Mouse (Mus musculus) adipocyte (in vitro differentiated cells): ENCODE data around the gene Best1.

ENCODE experiments used
- DNase-seq: peaks from one replicate; pipeline ENCODE4 v3.0.0-alpha.2; 2016; ENCODE audit warnings: low spot score

The Best1 gene

DNA sequence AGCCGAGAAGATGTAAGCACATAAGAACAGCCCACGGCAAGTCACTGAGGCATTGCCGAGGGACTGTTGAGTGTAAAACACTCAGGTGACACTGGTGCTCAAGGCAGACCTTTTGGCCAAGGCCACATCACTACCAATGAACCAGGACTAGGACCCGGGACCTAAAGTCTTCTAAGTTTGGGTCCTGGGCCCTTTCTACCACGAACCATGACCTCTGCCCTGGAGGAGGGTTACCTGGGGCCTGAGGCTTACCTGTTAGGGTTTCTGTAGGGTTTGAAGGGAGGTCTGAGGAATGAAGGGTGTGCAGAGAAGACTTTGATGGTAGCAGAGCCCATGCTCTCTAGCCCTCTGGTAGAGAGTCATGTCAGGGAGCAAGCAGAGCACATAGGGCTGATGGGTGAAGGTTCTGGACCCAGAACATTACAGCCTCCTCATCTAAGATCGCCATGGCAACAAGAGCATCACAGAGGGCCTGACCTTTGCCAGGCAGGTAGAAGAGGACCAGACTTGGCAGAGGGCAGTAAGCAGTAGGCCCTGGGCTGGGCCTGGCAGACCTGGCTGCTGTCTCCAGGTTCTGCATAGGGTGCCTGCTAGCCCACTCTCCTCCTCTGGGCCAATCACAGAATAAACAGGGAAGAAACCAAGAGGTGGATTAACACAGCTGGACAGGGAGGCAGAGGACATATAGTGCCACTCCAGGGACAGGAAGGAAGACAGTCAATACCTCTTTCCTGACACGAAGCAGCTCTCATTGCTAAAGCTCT lies at the start of gene Best1, which contains the start of gene Rab3il1:
Gene Best1, minus strand, starts transcription at position 428 of the 764 bp plus-strand sequence.
Gene Rab3il1, plus strand, starts transcription at position 464 of the 764 bp plus-strand sequence.
- DNase-seq = no peak

- DNase-seq = no peak
Observed at GRCm38 (mm10) chr19:10050438-10050837, 49.0 kb upstream of the Best1 start.

DNA sequence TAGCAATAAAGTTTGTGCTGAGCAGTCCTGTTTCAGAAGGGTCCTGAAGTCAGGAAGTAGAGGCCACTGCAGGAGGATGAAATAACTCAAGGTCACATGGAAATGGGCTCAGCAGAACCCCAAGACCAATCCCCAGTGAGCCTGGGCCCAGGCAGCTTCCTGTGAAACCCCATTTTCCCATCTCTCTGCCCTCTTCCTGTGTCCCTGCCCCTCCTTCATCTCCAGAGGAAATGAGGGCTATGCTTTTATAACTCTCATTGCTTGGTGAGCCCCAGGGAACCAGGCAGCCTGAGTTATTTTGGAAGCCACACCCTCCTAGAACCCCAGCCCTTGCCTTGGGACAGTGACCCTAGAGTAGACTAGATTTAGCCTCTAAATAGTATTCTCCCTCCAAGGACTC lies 48.1 kb upstream of the Best1 start:
- no peak for DNase-seq

GRCm38 (mm10) chr19:10046983-10047382 lies 45.5 kb upstream of the Best1 start:
- no peak for DNase-seq

GRCm38 (mm10) chr19:10046346-10046745 lies 44.9 kb upstream of the Best1 start:
- no peak for DNase-seq

DNA sequence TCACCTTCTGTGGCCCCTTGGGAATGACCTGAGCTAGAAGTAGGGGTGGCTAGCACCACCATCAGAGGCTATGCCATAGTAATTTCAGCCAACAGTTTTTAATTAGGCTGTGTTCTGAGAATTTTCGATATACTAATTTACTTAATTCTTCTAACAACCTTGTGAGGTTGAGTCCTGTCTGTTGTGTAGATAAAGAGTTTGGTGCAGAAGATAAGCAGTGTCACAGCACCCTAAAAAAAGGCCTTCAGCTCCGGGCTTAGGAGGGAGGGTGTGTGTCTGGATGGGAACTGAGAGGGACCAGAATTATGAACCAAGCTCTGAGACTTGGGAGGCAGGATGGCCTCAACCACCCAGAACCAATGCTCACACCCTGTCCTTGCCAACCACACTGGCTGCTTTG lies 44.3 kb upstream of the Best1 start:
- no peak for DNase-seq

GRCm38 (mm10) chr19:10043643-10044042 lies 42.2 kb upstream of the Best1 start:
- peak; percentile 96 for DNase-seq

- DNase-seq = peak; percentile 58
Observed at GRCm38 (mm10) chr19:10042816-10043215, 41.4 kb upstream of the Best1 start.

GRCm38 (mm10) chr19:10042232-10042631 lies 40.8 kb upstream of the Best1 start:
- no peak for DNase-seq

- DNase-seq = peak; percentile 72
Observed at GRCm38 (mm10) chr19:10041388-10042148, 40.1 kb upstream of the Best1 start, which contains the start of gene Fads3. Fads3 (plus strand) TSS chr19:10041569.

GRCm38 (mm10) chr19:10040866-10041387 lies 39.5 kb upstream of the Best1 start:
- no peak for DNase-seq

DNA sequence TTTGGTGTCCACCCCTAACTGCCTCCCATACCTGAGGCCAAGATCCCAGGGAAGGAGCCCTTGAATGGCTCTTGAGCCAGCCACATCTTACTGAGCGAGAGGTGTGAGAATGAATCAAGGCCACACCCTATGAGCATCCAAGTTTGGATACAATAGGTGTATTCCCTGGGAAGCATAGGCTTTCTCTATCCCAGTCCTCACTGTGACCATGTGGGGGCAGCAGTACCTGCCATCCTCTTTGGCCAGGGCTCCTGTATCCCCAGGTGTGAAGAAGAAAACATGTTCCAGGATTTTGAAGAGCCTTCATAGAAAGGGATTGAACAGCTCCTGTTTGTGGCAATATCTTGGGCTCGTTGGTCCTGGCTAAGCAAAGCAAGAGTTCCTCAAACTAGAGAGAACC lies 38.2 kb upstream of the Best1 start:
- no peak for DNase-seq

DNA sequence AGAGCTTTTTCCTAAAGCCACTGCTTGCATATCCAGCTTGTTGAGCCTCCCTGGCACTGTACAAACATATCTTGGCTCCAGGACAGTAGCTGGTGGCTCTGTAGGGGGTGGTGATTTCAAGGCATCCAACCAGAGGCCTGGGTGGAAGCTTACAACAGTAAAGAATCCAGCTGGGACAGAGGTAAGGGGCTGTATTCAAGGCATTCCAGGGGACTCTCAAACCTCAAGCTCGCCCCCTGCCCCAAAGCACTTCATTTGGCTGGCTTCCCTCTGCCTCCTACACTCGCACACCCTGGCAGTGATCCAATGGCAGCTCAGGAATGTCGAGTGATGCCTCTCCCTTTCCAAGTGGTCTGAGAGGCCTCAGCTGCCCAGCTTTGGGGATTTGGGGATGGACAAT lies 37.5 kb upstream of the Best1 start:
- peak; percentile 96 for DNase-seq

GRCm38 (mm10) chr19:10038364-10038763 lies 36.9 kb upstream of the Best1 start:
- DNase-seq = no peak

GRCm38 (mm10) chr19:10037534-10037933 lies 36.1 kb upstream of the Best1 start:
- DNase-seq = peak; percentile 45

DNA sequence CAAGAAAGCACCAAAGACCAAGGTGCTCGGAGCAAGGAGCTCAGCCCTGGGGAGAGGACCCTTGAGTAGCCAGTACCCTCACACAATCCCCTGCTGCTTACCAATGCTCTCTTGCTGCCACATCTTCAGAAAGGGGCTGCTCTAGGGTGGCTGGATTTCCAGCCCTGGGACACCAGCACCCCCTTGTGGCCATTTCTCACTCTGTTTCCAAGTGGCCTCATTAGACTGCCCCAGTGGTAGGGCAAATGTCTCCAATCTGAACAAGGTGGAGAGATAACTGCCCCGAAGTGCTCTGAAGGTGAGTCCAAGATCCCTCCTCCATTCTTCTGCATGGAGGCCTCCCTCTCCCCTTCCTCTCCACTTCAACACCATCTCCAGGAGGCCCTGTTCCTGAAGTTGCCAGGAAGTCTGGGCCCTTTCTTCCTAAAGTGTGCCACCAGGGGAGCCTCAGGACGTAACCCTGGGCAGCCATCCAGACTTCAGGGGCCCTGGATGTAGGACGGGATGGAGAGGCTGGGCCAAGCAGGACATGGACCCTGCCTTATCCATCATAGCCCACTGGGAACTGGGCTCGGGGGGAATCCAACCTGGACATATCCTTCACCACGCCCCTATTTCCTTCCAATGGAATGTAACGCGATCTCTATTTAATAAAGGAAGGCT lies 33.5 kb upstream of the Best1 start:
- DNase-seq = peak; percentile 90

DNA sequence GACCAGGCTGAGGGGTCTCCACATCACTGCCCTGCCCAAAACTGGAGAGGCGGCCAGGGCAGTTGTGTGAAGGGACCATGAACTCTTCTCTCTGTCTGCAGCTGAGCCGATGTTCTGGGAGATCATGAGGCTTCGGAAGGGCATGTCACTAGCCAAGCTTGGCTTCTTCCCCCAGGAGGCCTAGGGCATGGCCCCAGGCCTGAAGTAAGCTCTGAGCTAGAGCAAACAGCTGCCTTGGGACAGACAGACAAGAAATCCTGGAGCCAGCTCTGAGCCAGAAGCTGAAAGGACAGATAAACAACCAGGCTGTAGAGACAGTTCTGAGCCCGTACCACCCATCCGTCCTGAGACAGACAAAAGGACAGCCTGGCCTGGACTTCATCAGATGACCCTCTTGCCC lies 32.9 kb upstream of the Best1 start:
- peak; percentile 82 for DNase-seq

DNA sequence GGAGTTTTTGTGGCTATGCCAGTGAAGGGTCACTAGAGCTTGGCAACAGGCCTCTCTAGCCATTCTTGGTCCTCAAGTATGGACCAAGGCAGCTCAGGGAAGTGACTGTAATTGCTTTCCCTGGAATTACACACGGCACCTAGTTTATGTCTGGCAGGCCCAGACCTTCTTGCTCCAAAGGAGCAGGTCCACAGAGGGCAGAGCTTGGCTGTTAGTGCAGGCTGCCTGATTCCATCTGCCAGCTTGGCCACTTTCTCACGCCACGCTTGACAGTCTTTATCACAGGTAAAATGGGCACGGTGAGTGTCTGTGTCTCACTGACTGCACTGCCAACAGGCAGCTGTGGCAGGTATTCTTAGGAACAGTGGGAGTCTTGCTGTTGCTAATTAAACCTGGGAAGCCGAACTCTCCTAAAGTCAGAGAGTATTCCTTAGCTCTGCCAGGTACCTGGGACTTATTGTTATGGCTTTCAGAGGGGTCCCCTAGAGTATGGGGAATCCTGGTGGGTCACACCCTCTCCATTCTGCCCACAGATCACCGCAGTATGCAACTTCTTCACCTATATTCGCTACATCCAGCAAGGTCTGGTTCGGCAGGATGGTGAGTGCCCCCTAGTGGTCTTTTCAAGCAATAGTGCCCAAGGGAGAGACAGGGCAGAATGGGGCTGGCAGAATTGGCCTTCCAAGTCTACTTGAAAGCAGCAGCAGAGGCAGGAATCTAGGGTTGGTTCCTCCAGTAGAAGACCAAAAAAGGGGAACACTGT lies 32.0 kb upstream of the Best1 start:
- DNase-seq = peak; percentile 85

GRCm38 (mm10) chr19:10029746-10030145 lies 28.3 kb upstream of the Best1 start:
- no peak for DNase-seq

GRCm38 (mm10) chr19:10025169-10025875 lies 23.9 kb upstream of the Best1 start:
- DNase-seq = peak; percentile 95

GRCm38 (mm10) chr19:10023304-10023758 lies 21.9 kb upstream of the Best1 start:
- DNase-seq = no peak
